Mouse (Mus musculus) embryonic fibroblast, embryonic 13.5 days (primary cell): ENCODE measurements around the gene Cnpy2.
A peak's percentile ranks its signal among the peaks of the same experiment; 100 is the strongest.

Experiments
- CTCF ChIP-seq: IDR thresholded peaks from 2 replicates; pipeline ENCODE4 v1.5.1; 2011; ENCODE audit warnings: mild to moderate bottlenecking, control low read depth, low read length, moderate library complexity, borderline replicate concordance; ENCODE audit not compliant: insufficient read depth
- POLR2A ChIP-seq: IDR thresholded peaks from 2 replicates; pipeline ENCODE4 v1.6.1; 2011; ENCODE audit warnings: low read depth, mild to moderate bottlenecking, control low read depth, low read length, moderate library complexity

- TF ChIP-seq POLR2A (peak; percentile 80), CTCF (no peak)
These were observed at the start of gene Cnpy2 for GRCm38 (mm10) chr10:128322141-128323108.
